Mouse (Mus musculus): ENCODE measurements around the gene Gm4952.

DNA sequence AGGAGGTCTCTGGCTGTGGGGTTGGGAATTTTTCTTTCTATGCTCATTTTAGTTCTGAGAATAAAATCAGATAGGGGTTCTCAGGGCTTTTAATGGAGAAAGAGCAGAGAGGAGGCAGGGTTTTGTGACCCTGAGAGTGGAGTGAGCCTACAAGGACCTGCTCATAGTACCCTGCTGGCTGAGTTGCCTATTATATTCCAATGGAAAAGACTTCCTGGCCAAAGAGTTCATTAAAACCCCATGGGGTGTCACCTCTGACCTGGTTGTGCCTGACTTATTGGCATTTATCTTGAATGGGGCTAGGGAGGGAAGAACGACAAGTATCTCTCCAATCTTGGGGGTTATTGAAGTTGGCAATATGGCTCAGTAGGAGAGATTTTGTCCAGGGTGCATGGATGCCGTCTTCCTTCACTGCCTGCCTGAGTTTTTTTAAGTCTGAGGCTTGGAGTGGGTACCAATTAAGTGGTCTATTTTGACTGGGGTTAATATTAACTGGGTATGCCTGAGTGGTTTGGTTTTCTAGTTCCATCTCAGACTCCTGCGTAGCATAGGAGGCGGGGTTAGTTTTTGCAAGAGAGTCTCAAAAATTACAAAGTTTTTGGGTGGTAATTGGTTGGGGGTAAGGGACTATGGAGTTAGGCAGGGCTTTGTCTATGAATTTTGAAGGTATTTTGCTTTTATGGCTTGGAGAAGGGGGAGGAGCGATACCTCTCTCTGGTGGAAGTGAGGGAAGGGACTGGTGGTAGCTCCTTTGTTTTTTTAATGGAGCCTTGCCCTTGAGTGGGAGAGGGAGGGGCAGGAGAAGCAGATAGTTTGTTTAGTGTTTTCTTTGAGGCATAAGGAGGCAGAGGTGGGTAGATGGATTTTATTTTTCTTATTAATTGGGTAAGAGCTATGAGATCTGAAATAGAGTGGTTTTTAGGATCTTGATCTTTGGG is 49.5 kb upstream of the Gm4952 start:
- TF ChIP-seq CTCF (IDR thresholded peaks at IDR 0.05; ENCODE audit: low read depth) (no peak), EP300 (IDR thresholded peaks at IDR 0.05; ENCODE audit: low read depth) (no peak)

Data from liver, embryonic 14.5 days (tissue).